Mouse (Mus musculus) intestine, embryonic 14.5 days (tissue): ENCODE results near the gene Rgl2. TPM values are rescaled to one million over a fixed set of nuclear protein-coding genes. Genes with fewer than 3 reads are reported as not detected.
A peak's percentile ranks its signal among the peaks of the same experiment; 100 is the strongest.
"Not testable (repeated sequence)": the region's sequence is repeated elsewhere in the genome, so short reads cannot be mapped to it uniquely, and the experiment has no call there.

Experiments used
- ATAC-seq: fragments of 200-750 bp; cut with Nextera tagmentation; replicated peaks from 2 replicates; pipeline ENCODE4 v1.8.0; 2017; ENCODE audit warnings: low read depth, moderate number of reproducible peaks, moderate TSS enrichment, moderate library complexity; ENCODE audit not compliant: low FRiP score, low TSS enrichment
- DNase-seq: peaks from one replicate; pipeline ENCODE4 v3.0.0-alpha.2; 2018; ENCODE audit warnings: low spot score
- H3K27ac ChIP-seq: fragments of 300-500 bp; sonication (generic); 2 replicates; pipeline ENCODE4 v1.5.1; 2014; ENCODE audit warnings: low read depth, mild to moderate bottlenecking, control low read depth
- H3K27me3 ChIP-seq: fragments of 300-500 bp; sonication (generic); replicated peaks from 2 replicates; pipeline ENCODE4 v1.6.1; 2014; ENCODE audit warnings: low read length, control low read depth; ENCODE audit not compliant: control insufficient read depth, insufficient read depth
- H3K36me3 ChIP-seq: fragments of 300-500 bp; sonication (generic); 2 replicates; pipeline ENCODE4 v1.6.1; 2014; ENCODE audit warnings: low read length, control low read depth; ENCODE audit not compliant: control insufficient read depth, insufficient read depth
- H3K4me1 ChIP-seq: fragments of 300-500 bp; sonication (generic); replicated peaks from 2 replicates; pipeline ENCODE4 v1.6.1; 2014; ENCODE audit warnings: low read length, control low read depth, mixed read lengths; ENCODE audit not compliant: control insufficient read depth, insufficient read depth
- H3K4me2 ChIP-seq: fragments of 300-500 bp; sonication (generic); 2 replicates; pipeline ENCODE4 v1.6.1; 2014; ENCODE audit warnings: low read length
- H3K4me3 ChIP-seq: fragments of 300-500 bp; sonication (generic); 2 replicates; pipeline ENCODE4 v1.5.1; 2014; ENCODE audit warnings: low read depth, low read length, control low read depth, mixed read lengths
- H3K9ac ChIP-seq: fragments of 300-500 bp; sonication (generic); 2 replicates; pipeline ENCODE4 v1.6.1; 2014; ENCODE audit warnings: mild to moderate bottlenecking, low read length
- H3K9me3 ChIP-seq: fragments of 300-500 bp; sonication (generic); 2 replicates; pipeline ENCODE4 v1.6.1; 2016; ENCODE audit warnings: low read length, control low read depth; ENCODE audit not compliant: control insufficient read depth
- WGBS: fragments of 180-500 bp; shearing (Covaris S2); extraction: QIAGEN DNeasy Blood & Tissue Kit; methylation state at CpG from one replicate; pipeline ENCODE4 v1.1.7; 2014; 5-methylcytosine and 5-hydroxymethylcytosine counted together
- polyA plus RNA-seq: library from polyadenylated mRNA; unstranded; fragments of >200 nt; fragmentation: Nextera tagmentation; extraction: Ambion mirVana; gene quantifications from 2 replicates; pipeline ENCODE4 v1.2.1, GENCODE M21; 2014

The Rgl2 gene
- polyA plus RNA-seq, 1 experiment from 2014 or later = 34.5 TPM

DNA sequence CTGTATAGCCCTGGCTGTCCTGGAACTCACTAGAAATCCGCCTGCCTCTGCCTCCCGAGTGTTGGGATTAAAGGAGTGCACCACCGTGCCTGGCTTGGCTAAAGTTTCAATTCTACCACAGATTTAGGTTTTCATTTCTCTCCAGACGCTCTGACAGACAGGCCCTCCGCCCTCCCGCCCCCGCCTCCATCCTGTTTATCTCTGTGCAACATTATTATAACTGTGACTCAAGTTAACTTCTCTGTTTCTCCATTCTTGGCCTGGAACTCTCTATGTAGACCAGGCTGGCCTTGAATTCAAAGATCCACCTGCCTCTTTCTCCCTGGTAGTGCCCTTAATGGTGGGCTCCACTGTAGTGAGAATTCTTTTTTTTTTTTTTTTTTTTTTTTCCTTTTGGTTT lies 26.9 kb upstream of the Rgl2 start:
- Histone ChIP-seq H3K9me3 (no peaks in the 10 kb centered on the region), H3K4me1 (no peaks in the 10 kb centered on the region), H3K9ac (no peak overlapping the region), H3K36me3 (no peaks in the 10 kb centered on the region), H3K4me3 (no peak overlapping the region), H3K4me2 (no peak overlapping the region), H3K27ac (no peak overlapping the region), H3K27me3 (no peaks in the 10 kb centered on the region)
- WGBS = 85% methylated on average over 7 of the region's 7 CpGs
- no peak for DNase-seq
- ATAC-seq = no peak

GRCm38 (mm10) chr17:33903911-33904651 lies 25.3 kb upstream of the Rgl2 start:
- not testable (repeated sequence) for H3K4me1 ChIP-seq, ATAC-seq, H3K27me3 ChIP-seq, H3K27ac ChIP-seq, H3K9me3 ChIP-seq, H3K4me2 ChIP-seq, H3K4me3 ChIP-seq, H3K9ac ChIP-seq, H3K36me3 ChIP-seq, DNase-seq
- WGBS = 75% methylated on average over 6 of the region's 6 CpGs

- H3K4me2 ChIP-seq, H3K9me3 ChIP-seq, DNase-seq, H3K9ac ChIP-seq, H3K27ac ChIP-seq, ATAC-seq, H3K36me3 ChIP-seq, H3K27me3 ChIP-seq, H3K4me3 ChIP-seq, H3K4me1 ChIP-seq: not testable (repeated sequence)
- WGBS = 35% methylated on average over 3 of the region's 4 CpGs
These were observed 24.5 kb upstream of the Rgl2 start, which contains the start of gene Platr17 for GRCm38 (mm10) chr17:33904835-33905234. TSS of gene Platr17 (plus strand) at chr17:33905135.

GRCm38 (mm10) chr17:33908331-33909076 lies 20.8 kb upstream of the Rgl2 start:
- Histone ChIP-seq H3K27me3 (no peaks in the 10 kb centered on the region), H3K9ac (peak overlapping the region; percentile 83), H3K36me3 (peaks cover 24% of the 10 kb centered on the region), H3K9me3 (no peaks in the 10 kb centered on the region), H3K4me2 (peak overlapping the region; percentile 99), H3K4me3 (peak overlapping the region; percentile 98), H3K4me1 (peaks cover 8% of the 10 kb centered on the region; the same call in 1 of the 2 replicates), H3K27ac (peak overlapping the region; percentile 82)
- under 1% methylated on average over 42 of the region's 44 CpGs for WGBS
- DNase-seq (no peak), ATAC-seq (peak; percentile 70)

- DNase-seq = peak; percentile 98
- H3K27me3 ChIP-seq = no peaks in the 10 kb centered on the region
- H3K4me2 ChIP-seq = peak within 1 kb of the TSS; percentile 99
- WGBS = under 1% methylated on average over 68 of the region's 68 CpGs
- peaks cover 31% of the 10 kb centered on the region for H3K36me3 ChIP-seq
- H3K27ac ChIP-seq = peak within 1 kb of the TSS; percentile 85
- ATAC-seq = peak; percentile 97
- peak within 1 kb of the TSS; percentile 98 for H3K4me3 ChIP-seq
- peaks cover 8% of the 10 kb centered on the region; the same call in 1 of the 2 replicates for H3K4me1 ChIP-seq
- H3K9me3 ChIP-seq = no peaks in the 10 kb centered on the region
- peak within 1 kb of the TSS; percentile 83 for H3K9ac ChIP-seq
These were observed 20.1 kb upstream of the Rgl2 start, which contains the start of gene Daxx for GRCm38 (mm10) chr17:33909077-33909868. TSS of gene Daxx (plus strand) at chr17:33909414.

DNA sequence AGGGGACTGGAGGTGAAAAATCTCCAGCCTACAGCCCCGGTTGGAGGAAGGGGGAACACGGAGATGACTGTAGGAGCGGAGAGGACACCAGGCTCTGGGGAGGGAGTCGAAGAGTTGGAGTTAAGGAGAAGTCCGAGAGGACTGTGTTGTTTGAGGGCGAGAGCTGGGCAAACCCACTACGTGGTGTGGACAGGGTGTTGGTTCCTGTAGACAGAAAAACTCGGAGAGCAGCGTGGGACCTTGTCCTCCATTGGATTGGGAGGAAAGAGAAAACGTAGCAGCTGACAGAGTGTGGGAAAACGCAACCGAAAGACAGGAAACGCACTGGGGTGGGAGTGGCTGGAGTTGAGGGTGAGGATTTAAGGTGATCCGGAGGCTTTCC lies 19.5 kb upstream of the Rgl2 start:
- peaks cover 37% of the 10 kb centered on the region for H3K36me3 ChIP-seq
- 0% methylated on average over 14 of the region's 14 CpGs for WGBS
- H3K27me3 ChIP-seq = no peaks in the 10 kb centered on the region
- peak overlapping the region; percentile 83 for H3K9ac ChIP-seq
- DNase-seq (peak; percentile 83), ATAC-seq (0 out of 2 replicates have a peak, but pooled peaks have one; percentile 0)
- H3K4me3 ChIP-seq = peak overlapping the region; percentile 98
- peak overlapping the region; percentile 99 for H3K4me2 ChIP-seq
- no peaks in the 10 kb centered on the region for H3K9me3 ChIP-seq
- H3K27ac ChIP-seq = peak overlapping the region; percentile 85
- H3K4me1 ChIP-seq = peaks cover 10% of the 10 kb centered on the region

DNA sequence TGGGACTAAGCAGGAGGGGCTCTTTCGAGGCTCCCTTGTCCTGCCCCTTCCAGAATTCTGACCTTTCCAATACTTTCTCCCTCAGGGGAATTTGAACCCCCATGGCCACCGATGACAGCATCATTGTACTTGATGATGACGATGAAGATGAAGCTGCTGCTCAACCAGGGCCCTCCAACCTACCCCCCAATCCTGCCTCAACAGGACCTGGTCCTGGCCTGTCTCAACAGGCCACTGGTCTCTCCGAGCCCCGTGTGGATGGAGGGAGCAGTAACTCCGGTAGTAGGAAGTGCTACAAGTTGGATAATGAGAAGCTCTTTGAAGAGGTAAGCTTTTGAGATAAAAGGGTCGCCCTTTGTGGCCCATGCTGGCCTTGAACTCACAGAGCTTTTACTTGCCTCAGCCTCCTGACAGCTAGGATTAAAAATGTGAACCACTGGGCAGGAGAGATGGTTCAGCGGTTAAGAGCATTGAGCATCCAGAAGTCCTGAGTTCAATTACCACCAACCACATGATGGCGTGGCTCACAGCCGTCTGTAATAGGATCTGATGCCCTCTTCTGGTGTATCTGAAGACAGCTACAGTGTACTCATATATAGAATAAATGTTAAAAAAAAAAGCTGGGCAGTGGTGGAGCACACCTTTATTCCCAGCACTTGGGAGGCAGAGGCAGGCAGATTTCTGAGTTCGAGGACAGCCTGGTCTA lies 18.8 kb upstream of the Rgl2 start:
- 48% methylated on average over 11 of the region's 11 CpGs for WGBS
- Histone ChIP-seq H3K9ac (peak overlapping the region; percentile 83), H3K27ac (peak overlapping the region; percentile 85; the same call in 1 of the 2 replicates)

More for the DNA sequence above, 18.8 kb upstream of the Rgl2 start:
- Histone ChIP-seq H3K4me2 (peak overlapping the region; percentile 99), H3K4me3 (peak overlapping the region; percentile 98), H3K36me3 (peaks cover 41% of the 10 kb centered on the region), H3K9me3 (no peaks in the 10 kb centered on the region), H3K4me1 (peaks cover 16% of the 10 kb centered on the region), H3K27me3 (no peaks in the 10 kb centered on the region)
- DNase-seq = no peak
- ATAC-seq = no peak
